ENCODE assay signal across 19 mouse cellular contexts in genomic region chr10:60634391-60634790, GRCm38 (mm10).
DNase-seq lines count a peak whose midpoint lies in the region; ATAC-seq and TF ChIP-seq lines count a peak whose summit lies in the region.
"Had no signal": no experiment of that assay in that cellular context is flagged by ENCODE, and none has a peak within 500 bp of the region (broad histone marks: within the 10 kb centered on the region; RNA-seq: fewer than 3 reads in every experiment).

No protein-coding gene starts in this region.

- no peaks in the 10 kb centered on the region for H3K36me3 ChIP-seq in forebrain, postnatal 0 days (ENCODE audit: insufficient read depth)
- H3K36me3 ChIP-seq in forebrain, embryonic 14.5 days (ENCODE audit: control insufficient read depth, insufficient read depth, low read length), result no peaks in the 10 kb centered on the region
- no peaks in the 10 kb centered on the region; the same call in 1 of the 2 replicates for H3K36me3 ChIP-seq in kidney, embryonic 15.5 days
- H3K36me3 ChIP-seq: embryonic facial prominence, embryonic 13.5 days; forebrain, embryonic 15.5 days; G1E; heart, embryonic 10.5 days; hindbrain, embryonic 10.5 days; liver, embryonic 13.5 days had no signal

- no peak overlapping the region for H3K27ac ChIP-seq in forebrain, postnatal 0 days (ENCODE audit: low read depth, low read length)
- H3K27ac ChIP-seq in forebrain, embryonic 14.5 days (ENCODE audit: low read depth, low read length), result no peak overlapping the region
- no peak overlapping the region for H3K27ac ChIP-seq in kidney, embryonic 15.5 days
- H3K27ac ChIP-seq: embryonic facial prominence, embryonic 13.5 days; forebrain, embryonic 15.5 days; heart, embryonic 10.5 days; hindbrain, embryonic 10.5 days; left cerebral cortex, adult 2 months; liver, embryonic 13.5 days; midbrain, embryonic 13.5 days had no signal

- no peak overlapping the region for H3K9ac ChIP-seq in forebrain, postnatal 0 days
- no peak overlapping the region for H3K9ac ChIP-seq in forebrain, embryonic 14.5 days (ENCODE audit: low read length)
- H3K9ac ChIP-seq in kidney, embryonic 15.5 days, result no peak overlapping the region
- H3K9ac ChIP-seq: embryonic facial prominence, embryonic 13.5 days; forebrain, embryonic 15.5 days; liver, embryonic 13.5 days; midbrain, embryonic 13.5 days had no signal

- H3K4me3 ChIP-seq in forebrain, postnatal 0 days (ENCODE audit: low read depth, low read length), result no peak overlapping the region
- H3K4me3 ChIP-seq in forebrain, embryonic 14.5 days (ENCODE audit: low read depth, low read length), result no peak overlapping the region
- no peak overlapping the region for H3K4me3 ChIP-seq in kidney, embryonic 15.5 days (replicated peaks)
- H3K4me3 ChIP-seq: embryonic facial prominence, embryonic 13.5 days; forebrain, embryonic 15.5 days; heart, embryonic 10.5 days; hindbrain, embryonic 10.5 days; left cerebral cortex, adult 2 months; liver, embryonic 13.5 days; midbrain, embryonic 13.5 days had no signal

- no peaks in the 10 kb centered on the region for H3K27me3 ChIP-seq in forebrain, postnatal 0 days (ENCODE audit: insufficient read depth, low read length)
- no peaks in the 10 kb centered on the region for H3K27me3 ChIP-seq in forebrain, embryonic 14.5 days (replicated peaks; ENCODE audit: control insufficient read depth, insufficient read depth, low read length)
- no peaks in the 10 kb centered on the region for H3K27me3 ChIP-seq in kidney, embryonic 15.5 days
- H3K27me3 ChIP-seq: embryonic facial prominence, embryonic 13.5 days; forebrain, embryonic 15.5 days; liver, embryonic 13.5 days; midbrain, embryonic 13.5 days had no signal

- peak; percentile 26 for DNase-seq in forebrain, postnatal 0 days
- no peak for DNase-seq in forebrain, embryonic 14.5 days (ENCODE audit: low spot score)
- peak; percentile 44 to 60 for DNase-seq in cerebellum, postnatal 36 days
- peak; percentile 39 for DNase-seq in layer of hippocampus, adult 9-11 months
- DNase-seq in right cerebral cortex, postnatal 25 days, result peak; percentile 18
- DNase-seq in urinary bladder, postnatal 25 days (ENCODE audit: low spot score), result no peak
- DNase-seq: liver, embryonic 13.5 days; lung, postnatal 14 days had no signal

- 75% methylated on average over 9 of the region's 9 CpGs for WGBS in forebrain, postnatal 0 days
- 77% methylated on average over 9 of the region's 9 CpGs for WGBS in forebrain, embryonic 14.5 days
- 65% methylated on average over 9 of the region's 9 CpGs for WGBS in kidney, embryonic 15.5 days

- ATAC-seq in forebrain, postnatal 0 days, result peak; percentile 64; the same call in 1 of the 2 replicates
- ATAC-seq in forebrain, embryonic 14.5 days, result no peak
- no peak for ATAC-seq in inflammation-experienced regulatory T-cells, adult 6 months
- ATAC-seq in kidney, embryonic 15.5 days (replicated peaks; ENCODE audit: low FRiP score), result no peak
- ATAC-seq: activated CD4-positive, CD25-positive, alpha-beta regulatory T cell, adult 4 months; forebrain, embryonic 15.5 days; intestine, embryonic 16.5 days; midbrain, embryonic 13.5 days had no signal

- H3K4me1 ChIP-seq in forebrain, postnatal 0 days (ENCODE audit: insufficient read depth), result no peaks in the 10 kb centered on the region
- no peaks in the 10 kb centered on the region for H3K4me1 ChIP-seq in forebrain, embryonic 14.5 days (ENCODE audit: control insufficient read depth, insufficient read depth, low read length)
- peaks cover 14% of the 10 kb centered on the region for H3K4me1 ChIP-seq in kidney, embryonic 15.5 days
- H3K4me1 ChIP-seq: forebrain, embryonic 15.5 days; liver, embryonic 13.5 days; midbrain, embryonic 13.5 days had no signal

- H3K9me3 ChIP-seq in forebrain, postnatal 0 days (ENCODE audit: low read length), result peaks cover 5% of the 10 kb centered on the region
- H3K9me3 ChIP-seq in forebrain, embryonic 14.5 days (replicated peaks; ENCODE audit: control insufficient read depth, low read length), result peaks cover 5% of the 10 kb centered on the region; the same call in 1 of the 2 replicates
- H3K9me3 ChIP-seq in kidney, embryonic 15.5 days (replicated peaks), result peaks cover 10% of the 10 kb centered on the region
- H3K9me3 ChIP-seq: liver, embryonic 13.5 days had no signal

- TF ChIP-seq CTCF in forebrain, postnatal 0 days (IDR thresholded peaks at IDR 0.05; ENCODE audit: low read depth), result no peak

- no peak overlapping the region for H3K4me2 ChIP-seq in forebrain, postnatal 0 days (ENCODE audit: low read depth)
- H3K4me2 ChIP-seq in forebrain, embryonic 14.5 days (ENCODE audit: low read length), result no peak overlapping the region
- H3K4me2 ChIP-seq in kidney, embryonic 15.5 days, result no peak overlapping the region
- H3K4me2 ChIP-seq: embryonic facial prominence, embryonic 13.5 days; forebrain, embryonic 15.5 days; liver, embryonic 13.5 days; midbrain, embryonic 13.5 days had no signal

Comparison
In these comparisons a context has a peak if more than half of its experiments do, and no peak if none do; other contexts are left out.
1. DNase-seq: peak in forebrain, postnatal 0 days (single experiment), cerebellum, postnatal 36 days (2 of 2), layer of hippocampus, adult 9-11 months (single experiment) and right cerebral cortex, postnatal 25 days (single experiment); none in forebrain, embryonic 14.5 days (single experiment) and urinary bladder, postnatal 25 days (single experiment).